Mouse (Mus musculus) heart, embryonic 13.5 days (tissue): ENCODE measurements around the gene Vwf. TPM values are rescaled to one million over a fixed set of nuclear protein-coding genes. Genes with fewer than 3 reads are reported as not detected.

Experiments used
- ATAC-seq: fragments of 200-750 bp; cut with Nextera tagmentation; 2 replicates; pipeline ENCODE4 v1.8.0; 2017; ENCODE audit warnings: moderate TSS enrichment; ENCODE audit not compliant: insufficient number of reproducible peaks, low FRiP score, low TSS enrichment; ENCODE audit errors: extremely low read depth
- H3K27ac ChIP-seq: fragments of 300-500 bp; sonication (generic); replicated peaks from 2 replicates; pipeline ENCODE4 v1.5.1; 2015; ENCODE audit warnings: moderate library complexity, mild to moderate bottlenecking, inconsistent platforms
- H3K27me3 ChIP-seq: fragments of 300-500 bp; sonication (generic); replicated peaks from 2 replicates; pipeline ENCODE4 v1.6.1; 2015; ENCODE audit warnings: mild to moderate bottlenecking, inconsistent platforms
- H3K36me3 ChIP-seq: fragments of 300-500 bp; sonication (generic); 2 replicates; pipeline ENCODE4 v1.6.1; 2015; ENCODE audit warnings: mild to moderate bottlenecking, inconsistent platforms
- H3K4me1 ChIP-seq: fragments of 300-500 bp; sonication (generic); 2 replicates; pipeline ENCODE4 v1.6.1; 2015; ENCODE audit warnings: inconsistent platforms
- H3K4me2 ChIP-seq: fragments of 300-500 bp; sonication (generic); 2 replicates; pipeline ENCODE4 v1.6.1; 2015; ENCODE audit warnings: inconsistent platforms, mild to moderate bottlenecking, moderate library complexity
- H3K4me3 ChIP-seq: fragments of 300-500 bp; sonication (generic); 2 replicates; pipeline ENCODE4 v1.5.1; 2015; ENCODE audit warnings: moderate library complexity, mild to moderate bottlenecking, inconsistent platforms
- H3K9ac ChIP-seq: fragments of 300-500 bp; sonication (generic); 2 replicates; pipeline ENCODE4 v1.6.1; 2015; ENCODE audit warnings: inconsistent platforms, mild to moderate bottlenecking, moderate library complexity
- H3K9me3 ChIP-seq: fragments of 300-500 bp; sonication (generic); 2 replicates; pipeline ENCODE4 v1.6.1; 2016; ENCODE audit warnings: inconsistent platforms
- WGBS: fragments of 180-500 bp; shearing (Covaris S2); methylation state at CpG from one replicate; pipeline ENCODE4 v1.1.7; 2015; ENCODE audit warnings: mixed read lengths; 5-methylcytosine and 5-hydroxymethylcytosine counted together
- polyA plus RNA-seq: library from polyadenylated mRNA; unstranded; fragments of >200 nt; fragmentation: Nextera tagmentation; extraction: Ambion mirVana; gene quantifications from 2 replicates; pipeline ENCODE4 v1.2.1, GENCODE M21; 2015

Gene Vwf
- polyA plus RNA-seq, 1 experiment from 2014 or later: 16.8 TPM

DNA sequence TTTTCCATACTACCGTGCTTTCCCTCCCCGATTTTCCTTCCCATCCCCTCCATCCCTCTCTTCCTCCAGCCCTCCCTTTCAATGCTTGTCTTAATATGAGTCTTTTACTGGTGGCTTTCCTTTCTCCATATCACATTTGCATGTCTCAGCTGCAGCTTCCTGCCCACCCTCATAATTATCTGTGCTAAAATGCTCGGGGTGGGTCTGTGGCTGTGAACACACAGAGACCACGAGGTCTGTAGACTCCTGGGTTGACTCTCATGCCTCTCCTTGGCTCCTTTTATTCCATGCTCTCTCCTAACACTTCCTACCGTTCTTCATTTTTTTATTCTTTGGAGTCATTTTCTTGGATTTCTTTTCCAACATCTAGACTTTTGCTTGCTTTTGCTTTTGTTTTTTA lies 3.6 kb downstream of the Vwf start:
- Histone ChIP-seq H3K36me3 (no peaks in the 10 kb centered on the region), H3K27ac (no peak overlapping the region), H3K4me1 (peaks cover 5% of the 10 kb centered on the region; the same call in 1 of the 2 replicates), H3K27me3 (no peaks in the 10 kb centered on the region), H3K4me2 (no peak overlapping the region), H3K4me3 (no peak overlapping the region), H3K9ac (no peak overlapping the region), H3K9me3 (no peaks in the 10 kb centered on the region)
- WGBS: 49% methylated on average over 5 of the region's 5 CpGs
- no peak for ATAC-seq

- peak overlapping the region; percentile 1; the same call in 1 of the 2 replicates for H3K4me3 ChIP-seq
- H3K27ac ChIP-seq: peak overlapping the region; percentile 25
- H3K4me2 ChIP-seq: peak overlapping the region; percentile 29
- H3K27me3 ChIP-seq: no peaks in the 10 kb centered on the region
- 36% methylated on average over 6 of the region's 6 CpGs for WGBS
- no peaks in the 10 kb centered on the region for H3K36me3 ChIP-seq
- H3K9me3 ChIP-seq: no peaks in the 10 kb centered on the region
- peak overlapping the region; percentile 35; the same call in 1 of the 2 replicates for H3K9ac ChIP-seq
- peaks cover 3% of the 10 kb centered on the region; the same call in 1 of the 2 replicates for H3K4me1 ChIP-seq
- 0 out of 2 replicates have a peak, but pooled peaks have one; percentile 14 for ATAC-seq
Observed at GRCm38 (mm10) chr6:125552760-125553159, 6.2 kb downstream of the Vwf start.

- Histone ChIP-seq H3K4me1 (peaks cover 2% of the 10 kb centered on the region), H3K27me3 (no peaks in the 10 kb centered on the region), H3K9me3 (no peaks in the 10 kb centered on the region), H3K9ac (no peak overlapping the region), H3K4me2 (peak overlapping the region; percentile 29), H3K27ac (no peak overlapping the region), H3K36me3 (no peaks in the 10 kb centered on the region), H3K4me3 (peak overlapping the region; percentile 1; the same call in 1 of the 2 replicates)
- 69% methylated on average over 4 of the region's 4 CpGs for WGBS
- ATAC-seq: no peak
Observed at GRCm38 (mm10) chr6:125553551-125553950, 7.0 kb downstream of the Vwf start.

DNA sequence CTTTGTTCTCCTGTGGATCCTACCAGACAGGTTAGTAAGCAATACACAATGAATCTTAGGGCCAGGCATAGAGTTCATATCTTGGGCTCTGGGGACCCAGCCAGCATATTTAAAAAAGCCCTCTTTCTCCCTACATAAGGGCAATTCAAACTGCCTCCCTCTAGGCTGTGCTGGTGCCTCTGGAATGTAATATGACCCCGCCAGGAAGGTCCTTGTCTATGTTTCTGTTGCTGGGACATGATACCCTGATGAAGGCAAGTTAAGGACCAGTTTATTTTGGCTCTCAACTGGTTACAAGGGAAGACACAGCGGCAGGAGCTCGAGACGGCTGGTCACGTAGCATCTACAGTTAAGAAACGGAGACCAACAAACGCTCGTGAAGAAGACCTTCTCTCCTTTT lies 12.3 kb downstream of the Vwf start:
- Histone ChIP-seq H3K9me3 (no peaks in the 10 kb centered on the region), H3K27ac (no peak overlapping the region), H3K4me1 (peaks cover 14% of the 10 kb centered on the region), H3K4me3 (no peak overlapping the region), H3K4me2 (no peak overlapping the region), H3K36me3 (no peaks in the 10 kb centered on the region), H3K9ac (no peak overlapping the region), H3K27me3 (no peaks in the 10 kb centered on the region)
- whole genome bisulfite sequencing: 46% methylated on average over 8 of the region's 8 CpGs
- ATAC-seq: no peak

DNA sequence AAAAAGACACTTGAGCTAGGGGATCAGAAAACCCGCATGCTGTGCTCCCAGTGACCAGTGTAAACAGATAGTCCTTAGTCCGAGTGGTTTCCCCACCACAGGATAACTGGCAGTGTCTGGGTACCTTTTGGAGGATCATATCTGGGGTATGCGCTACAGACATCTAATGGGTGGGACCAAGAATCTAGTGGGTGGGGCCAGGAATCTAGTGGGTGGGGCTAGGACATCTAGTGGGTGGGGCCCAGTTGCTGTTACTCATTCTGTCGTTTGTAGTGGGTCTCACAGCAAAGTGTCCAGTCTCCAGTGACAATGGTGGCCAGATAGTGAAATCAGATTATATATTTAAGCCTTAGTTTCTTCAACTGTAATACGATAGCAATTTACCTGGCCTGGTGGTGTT lies 14.5 kb downstream of the Vwf start:
- H3K4me3 ChIP-seq: no peak overlapping the region
- no peaks in the 10 kb centered on the region for H3K9me3 ChIP-seq
- H3K36me3 ChIP-seq: no peaks in the 10 kb centered on the region
- H3K4me1 ChIP-seq: peaks cover 14% of the 10 kb centered on the region
- WGBS: 73% methylated on average over 5 of the region's 5 CpGs
- H3K4me2 ChIP-seq: no peak overlapping the region
- no peak for ATAC-seq
- H3K27ac ChIP-seq: no peak overlapping the region
- no peak overlapping the region for H3K9ac ChIP-seq
- H3K27me3 ChIP-seq: no peaks in the 10 kb centered on the region

DNA sequence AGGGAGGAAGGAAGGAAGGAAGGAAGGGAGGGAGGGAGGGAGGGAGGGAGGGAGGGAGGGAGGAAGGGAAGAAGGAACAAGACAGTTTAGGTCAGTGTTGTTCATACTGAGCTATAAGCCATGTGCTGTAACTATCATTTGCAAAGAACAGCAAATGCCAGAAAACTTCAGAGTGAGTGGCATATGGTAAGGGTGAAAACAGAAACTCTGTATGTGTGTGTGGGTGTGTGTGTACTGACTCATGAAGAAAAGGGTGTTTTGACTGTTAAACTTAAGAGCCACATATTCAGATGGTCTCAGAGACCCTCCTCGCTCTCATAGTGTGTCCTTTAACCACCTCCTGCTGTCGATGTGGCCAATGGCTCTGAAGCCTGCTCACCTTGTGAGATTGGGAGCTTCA lies 14.9 kb downstream of the Vwf start:
- no peak overlapping the region for H3K9ac ChIP-seq
- no peak overlapping the region for H3K27ac ChIP-seq
- H3K27me3 ChIP-seq: no peaks in the 10 kb centered on the region
- 73% methylated on average over 2 of the region's 2 CpGs for WGBS
- H3K36me3 ChIP-seq: no peaks in the 10 kb centered on the region
- H3K4me2 ChIP-seq: no peak overlapping the region
- H3K9me3 ChIP-seq: no peaks in the 10 kb centered on the region
- H3K4me3 ChIP-seq: no peak overlapping the region
- peaks cover 14% of the 10 kb centered on the region for H3K4me1 ChIP-seq
- ATAC-seq: no peak

DNA sequence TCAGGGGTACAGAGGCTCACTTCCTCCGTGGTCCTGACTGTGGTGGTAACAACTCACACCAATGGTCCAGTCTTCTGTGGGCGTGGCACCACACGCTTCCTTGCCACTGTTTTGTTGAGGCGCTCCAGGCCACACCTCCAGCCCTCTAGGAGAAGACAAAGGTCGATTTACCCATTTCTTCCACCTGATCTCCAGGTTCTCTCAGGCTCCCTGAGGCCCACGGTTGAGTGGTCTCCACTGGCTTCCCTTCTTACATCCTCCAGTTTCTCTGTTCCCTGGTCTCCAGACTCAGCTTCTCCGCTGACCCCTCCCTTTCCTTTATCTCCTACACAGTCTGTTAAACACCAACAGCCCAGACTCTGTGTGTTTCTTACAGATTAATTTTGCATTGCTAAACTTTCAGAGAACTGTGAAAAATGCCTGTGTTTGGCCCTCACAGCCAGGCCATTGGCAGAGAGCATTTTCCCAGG lies 18.3 kb downstream of the Vwf start:
- H3K9ac ChIP-seq: no peak overlapping the region
- H3K27ac ChIP-seq: no peak overlapping the region
- no peaks in the 10 kb centered on the region for H3K36me3 ChIP-seq
- H3K4me1 ChIP-seq: peaks cover 11% of the 10 kb centered on the region; the same call in 1 of the 2 replicates
- no peaks in the 10 kb centered on the region for H3K27me3 ChIP-seq
- no peak overlapping the region for H3K4me3 ChIP-seq
- WGBS: 63% methylated on average over 7 of the region's 7 CpGs
- no peaks in the 10 kb centered on the region for H3K9me3 ChIP-seq
- H3K4me2 ChIP-seq: peak overlapping the region; percentile 27; the same call in 1 of the 2 replicates
- ATAC-seq: peak; percentile 35; the same call in 1 of the 2 replicates

- Histone ChIP-seq H3K27me3 (no peaks in the 10 kb centered on the region), H3K36me3 (no peaks in the 10 kb centered on the region), H3K9ac (no peak overlapping the region), H3K4me2 (peak overlapping the region; percentile 27; the same call in 1 of the 2 replicates), H3K27ac (no peak overlapping the region), H3K4me1 (peaks cover 9% of the 10 kb centered on the region; the same call in 1 of the 2 replicates), H3K9me3 (no peaks in the 10 kb centered on the region), H3K4me3 (no peak overlapping the region)
- no peak for ATAC-seq
- 65% methylated on average over 6 of the region's 6 CpGs for WGBS
Observed at GRCm38 (mm10) chr6:125565326-125565725, 18.8 kb downstream of the Vwf start.

GRCm38 (mm10) chr6:125566656-125567055 lies 20.1 kb downstream of the Vwf start:
- no peak overlapping the region for H3K4me2 ChIP-seq
- H3K27me3 ChIP-seq: no peaks in the 10 kb centered on the region
- 80% methylated on average over 3 of the region's 3 CpGs for WGBS
- H3K9me3 ChIP-seq: no peaks in the 10 kb centered on the region
- ATAC-seq: no peak
- H3K9ac ChIP-seq: no peak overlapping the region
- H3K4me3 ChIP-seq: no peak overlapping the region
- H3K4me1 ChIP-seq: peaks cover 9% of the 10 kb centered on the region; the same call in 1 of the 2 replicates
- H3K36me3 ChIP-seq: no peaks in the 10 kb centered on the region
- no peak overlapping the region for H3K27ac ChIP-seq

- Histone ChIP-seq H3K4me3 (no peak overlapping the region), H3K4me1 (peaks cover 19% of the 10 kb centered on the region), H3K9me3 (no peaks in the 10 kb centered on the region), H3K27ac (no peak overlapping the region), H3K27me3 (no peaks in the 10 kb centered on the region), H3K4me2 (no peak overlapping the region), H3K9ac (no peak overlapping the region), H3K36me3 (no peaks in the 10 kb centered on the region)
- WGBS: 49% methylated on average over 2 of the region's 2 CpGs
- no peak for ATAC-seq
Observed at GRCm38 (mm10) chr6:125568381-125568780, 21.8 kb downstream of the Vwf start.

DNA sequence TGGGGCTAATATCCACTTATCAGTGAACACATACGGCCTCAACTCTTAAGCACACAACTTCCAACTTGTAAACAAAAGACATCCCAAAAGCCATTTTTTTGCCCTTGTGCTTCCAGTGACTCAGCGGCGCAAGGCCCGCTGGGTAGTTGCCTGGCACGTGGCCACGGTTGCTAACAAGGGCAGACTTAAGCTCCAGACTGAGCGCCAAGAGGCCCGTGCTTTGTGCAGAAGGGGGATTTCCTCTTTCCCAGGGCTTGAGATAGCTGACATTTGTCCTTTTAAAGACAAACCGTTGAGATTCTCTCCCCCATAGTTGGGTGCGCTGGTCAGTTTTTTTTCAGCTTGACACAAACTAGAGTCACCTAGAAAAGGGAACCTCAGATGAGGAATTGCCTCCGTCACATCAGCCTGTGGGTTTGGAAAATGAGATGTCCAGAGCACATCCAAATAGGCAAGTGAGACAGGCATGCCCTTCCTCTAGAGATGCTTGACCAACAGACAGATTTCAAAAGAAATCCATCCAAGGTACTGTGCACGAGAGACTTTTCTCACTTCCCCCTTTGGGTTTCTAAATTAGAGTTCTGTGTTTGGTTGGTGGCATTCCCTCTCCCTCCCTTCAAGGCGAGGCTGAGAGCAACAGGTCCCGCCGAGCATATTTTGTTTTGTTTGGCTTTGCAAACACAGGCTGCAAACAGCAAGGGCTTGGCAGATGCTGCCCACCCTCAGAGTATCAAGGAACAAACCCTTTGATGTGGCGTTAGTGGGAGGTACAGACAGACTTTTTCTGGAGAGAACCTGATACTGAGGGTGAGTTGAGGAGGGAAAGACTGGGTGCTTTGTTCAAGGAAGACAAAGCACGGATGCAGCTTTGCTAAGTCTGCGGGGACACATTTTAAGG lies 26.0 kb downstream of the Vwf start:
- ATAC-seq: no peak
- Histone ChIP-seq H3K9me3 (no peaks in the 10 kb centered on the region), H3K27me3 (no peaks in the 10 kb centered on the region), H3K27ac (peak overlapping the region; percentile 90), H3K4me1 (peaks cover 28% of the 10 kb centered on the region), H3K36me3 (no peaks in the 10 kb centered on the region), H3K4me2 (peak overlapping the region; percentile 76), H3K9ac (peak overlapping the region; percentile 77), H3K4me3 (peak overlapping the region; percentile 53)
- 33% methylated on average over 18 of the region's 18 CpGs for WGBS
